Mouse (Mus musculus) intestine, embryonic 14.5 days (tissue): ENCODE results near the gene Mis12. TPM values are rescaled to one million over a fixed set of nuclear protein-coding genes. Genes with fewer than 3 reads are reported as not detected.

Experiments
- ATAC-seq: fragments of 200-750 bp; cut with Nextera tagmentation; replicated peaks from 2 replicates; pipeline ENCODE4 v1.8.0; 2017; ENCODE audit warnings: low read depth, moderate number of reproducible peaks, moderate TSS enrichment, moderate library complexity; ENCODE audit not compliant: low FRiP score, low TSS enrichment
- DNase-seq: peaks from one replicate; pipeline ENCODE4 v3.0.0-alpha.2; 2018; ENCODE audit warnings: low spot score
- H3K27ac ChIP-seq: fragments of 300-500 bp; sonication (generic); 2 replicates; pipeline ENCODE4 v1.5.1; 2014; ENCODE audit warnings: low read depth, mild to moderate bottlenecking, control low read depth
- H3K27me3 ChIP-seq: fragments of 300-500 bp; sonication (generic); replicated peaks from 2 replicates; pipeline ENCODE4 v1.6.1; 2014; ENCODE audit warnings: low read length, control low read depth; ENCODE audit not compliant: control insufficient read depth, insufficient read depth
- H3K36me3 ChIP-seq: fragments of 300-500 bp; sonication (generic); 2 replicates; pipeline ENCODE4 v1.6.1; 2014; ENCODE audit warnings: low read length, control low read depth; ENCODE audit not compliant: control insufficient read depth, insufficient read depth
- H3K4me1 ChIP-seq: fragments of 300-500 bp; sonication (generic); replicated peaks from 2 replicates; pipeline ENCODE4 v1.6.1; 2014; ENCODE audit warnings: low read length, control low read depth, mixed read lengths; ENCODE audit not compliant: control insufficient read depth, insufficient read depth
- H3K4me2 ChIP-seq: fragments of 300-500 bp; sonication (generic); 2 replicates; pipeline ENCODE4 v1.6.1; 2014; ENCODE audit warnings: low read length
- H3K4me3 ChIP-seq: fragments of 300-500 bp; sonication (generic); 2 replicates; pipeline ENCODE4 v1.5.1; 2014; ENCODE audit warnings: low read depth, low read length, control low read depth, mixed read lengths
- H3K9ac ChIP-seq: fragments of 300-500 bp; sonication (generic); 2 replicates; pipeline ENCODE4 v1.6.1; 2014; ENCODE audit warnings: mild to moderate bottlenecking, low read length
- H3K9me3 ChIP-seq: fragments of 300-500 bp; sonication (generic); 2 replicates; pipeline ENCODE4 v1.6.1; 2016; ENCODE audit warnings: low read length, control low read depth; ENCODE audit not compliant: control insufficient read depth
- WGBS: fragments of 180-500 bp; shearing (Covaris S2); extraction: QIAGEN DNeasy Blood & Tissue Kit; methylation state at CpG from one replicate; pipeline ENCODE4 v1.1.7; 2014; 5-methylcytosine and 5-hydroxymethylcytosine counted together
- polyA plus RNA-seq: library from polyadenylated mRNA; unstranded; fragments of >200 nt; fragmentation: Nextera tagmentation; extraction: Ambion mirVana; gene quantifications from 2 replicates; pipeline ENCODE4 v1.2.1, GENCODE M21; 2014

The Mis12 gene
- polyA plus RNA-seq, 1 experiment from 2014 or later, result 28.5 TPM

DNA sequence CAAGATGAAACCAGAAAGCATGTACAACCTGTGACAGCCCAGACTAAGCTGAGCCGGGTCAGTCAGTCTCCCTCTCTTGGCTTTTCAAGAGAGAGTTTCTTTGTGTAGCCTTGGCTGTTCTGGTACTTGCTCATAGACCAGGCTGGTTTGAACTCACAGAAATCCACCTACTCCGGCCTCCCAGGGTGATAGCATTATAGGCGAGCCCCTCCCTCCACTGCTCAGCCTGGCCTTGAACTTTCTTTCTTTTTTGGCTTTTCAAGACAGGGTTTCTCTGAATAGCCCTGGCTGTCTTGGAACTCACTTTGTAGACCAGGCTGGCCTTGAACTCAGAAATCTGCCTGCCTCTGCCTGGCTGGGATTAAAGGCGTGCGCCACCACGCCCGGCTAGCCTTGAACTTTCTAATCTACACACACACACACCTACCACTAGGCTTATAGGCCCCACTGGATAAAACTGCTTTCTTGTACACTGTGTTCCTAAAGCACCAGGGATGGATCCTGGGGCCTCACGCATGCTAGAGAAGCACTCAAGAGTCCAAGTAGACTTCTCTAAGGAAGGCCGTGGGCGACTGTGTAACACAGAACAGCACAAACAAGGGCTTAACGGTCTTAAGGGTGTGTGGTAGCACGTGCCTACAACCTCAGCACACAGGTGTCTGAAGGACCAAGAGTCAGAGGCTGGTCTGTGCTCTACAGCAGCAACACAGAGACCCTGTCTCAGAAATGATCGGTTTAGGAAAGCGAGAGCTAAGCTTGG lies 38.5 kb upstream of the Mis12 start:
- 93% methylated on average over 14 of the region's 14 CpGs for WGBS
- H3K36me3 ChIP-seq, result peaks cover 66% of the 10 kb centered on the region
- no peak overlapping the region for H3K27ac ChIP-seq
- no peaks in the 10 kb centered on the region for H3K9me3 ChIP-seq
- peaks cover 6% of the 10 kb centered on the region for H3K4me1 ChIP-seq
- no peak for ATAC-seq
- H3K4me3 ChIP-seq, result no peak overlapping the region; the same call in 1 of the 2 replicates
- no peak overlapping the region for H3K9ac ChIP-seq
- no peak for DNase-seq
- H3K27me3 ChIP-seq, result no peaks in the 10 kb centered on the region
- H3K4me2 ChIP-seq, result peak overlapping the region; percentile 92; the same call in 1 of the 2 replicates

DNA sequence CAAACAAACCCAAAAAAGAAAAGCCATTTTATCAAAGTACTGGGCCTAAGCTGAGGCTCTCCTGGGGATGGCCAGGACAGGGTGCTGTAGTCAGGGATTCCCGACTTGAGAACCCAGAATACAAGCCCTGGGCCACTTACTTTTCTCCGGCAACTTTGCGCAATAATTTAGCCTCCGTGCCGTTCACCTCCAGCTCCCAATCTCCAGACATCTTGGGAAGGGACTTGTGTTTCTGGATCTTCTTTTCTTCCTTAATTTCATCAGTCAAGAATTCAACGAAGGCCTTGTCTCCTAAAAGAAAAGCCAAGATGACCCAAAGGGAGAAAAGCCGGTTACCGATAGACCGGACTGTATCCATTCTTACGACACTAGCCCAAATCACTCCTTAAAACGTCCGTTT lies 37.4 kb upstream of the Mis12 start:
- no peak for ATAC-seq
- H3K36me3 ChIP-seq, result peaks cover 66% of the 10 kb centered on the region
- peak overlapping the region; percentile 99 for H3K4me3 ChIP-seq
- no peaks in the 10 kb centered on the region for H3K27me3 ChIP-seq
- peak overlapping the region; percentile 93 for H3K9ac ChIP-seq
- H3K9me3 ChIP-seq, result no peaks in the 10 kb centered on the region
- peaks cover 6% of the 10 kb centered on the region for H3K4me1 ChIP-seq
- H3K4me2 ChIP-seq, result peak overlapping the region; percentile 92
- no peak for DNase-seq
- 9% methylated on average over 12 of the region's 12 CpGs for WGBS
- no peak overlapping the region for H3K27ac ChIP-seq

DNA sequence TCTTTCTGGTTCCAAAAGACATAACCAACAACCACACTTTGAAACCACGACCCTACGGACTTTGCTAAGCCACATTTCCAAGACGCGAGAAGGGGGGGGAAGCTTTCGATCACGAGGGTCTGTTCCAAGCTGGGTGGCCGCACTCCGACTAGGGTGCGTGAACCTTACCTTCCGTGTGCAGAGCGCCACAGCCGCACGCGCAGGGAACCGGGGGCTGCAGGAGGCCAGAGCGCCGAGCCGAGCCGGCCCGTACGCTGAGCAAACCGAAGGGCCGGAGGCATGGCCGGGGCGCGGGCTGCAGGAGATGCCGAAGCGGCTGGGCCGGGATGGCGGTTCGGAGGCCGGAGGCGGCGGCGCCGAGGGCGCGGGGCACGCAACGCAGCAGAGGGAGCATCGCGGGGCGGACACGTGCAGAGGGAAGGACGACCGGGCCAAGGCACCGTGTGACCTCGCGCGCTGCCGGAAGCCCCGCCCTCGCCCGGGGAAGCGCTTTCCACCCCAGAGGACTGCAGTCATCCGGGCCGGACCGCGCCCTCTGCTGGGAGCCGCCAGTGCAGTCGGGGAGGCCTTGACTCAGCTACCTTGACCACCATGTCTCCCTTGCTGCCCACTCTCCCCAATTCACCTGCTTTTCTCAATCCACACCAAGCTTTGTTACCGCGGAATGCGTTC lies 36.7 kb upstream of the Mis12 start, which contains the start of gene C1qbp:
TSS of gene C1qbp (minus strand) at position 470 of the 672 bp plus-strand sequence.
- Histone ChIP-seq H3K4me2 (peak within 1 kb of the TSS; percentile 92), H3K9me3 (no peaks in the 10 kb centered on the region), H3K4me1 (peaks cover 6% of the 10 kb centered on the region), H3K9ac (peak within 1 kb of the TSS; percentile 93), H3K27ac (peak within 1 kb of the TSS; percentile 30; the same call in 1 of the 2 replicates), H3K36me3 (peaks cover 65% of the 10 kb centered on the region), H3K4me3 (peak within 1 kb of the TSS; percentile 99), H3K27me3 (no peaks in the 10 kb centered on the region)
- under 1% methylated on average over 63 of the region's 64 CpGs for WGBS
- ATAC-seq, result peak; percentile 94
- DNase-seq, result peak; percentile 97

DNA sequence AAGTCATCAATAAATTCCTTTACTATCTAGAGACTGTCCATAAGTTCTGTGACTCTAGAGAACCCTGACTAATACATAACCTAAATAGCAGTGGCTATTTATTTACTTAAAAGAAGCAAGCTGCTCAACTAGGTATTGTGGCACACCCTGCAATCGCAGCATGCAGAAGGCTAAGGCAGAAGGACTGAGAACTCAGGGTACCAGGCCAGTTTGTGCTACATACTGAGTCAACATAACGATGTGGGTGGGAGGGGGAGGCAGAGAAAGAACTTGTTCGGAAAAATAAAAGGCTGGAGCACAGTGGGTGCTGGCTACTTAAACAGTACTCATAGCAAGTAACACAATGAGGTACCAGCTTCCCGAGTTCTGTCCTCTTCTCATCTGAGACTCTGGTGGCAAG lies 18.2 kb upstream of the Mis12 start:
- Histone ChIP-seq H3K27ac (no peak overlapping the region), H3K4me3 (no peak overlapping the region), H3K36me3 (peaks cover 48% of the 10 kb centered on the region), H3K4me1 (peaks cover 12% of the 10 kb centered on the region), H3K9me3 (no peaks in the 10 kb centered on the region), H3K9ac (no peak overlapping the region), H3K4me2 (no peak overlapping the region), H3K27me3 (no peaks in the 10 kb centered on the region)
- DNase-seq (no peak), ATAC-seq (no peak)
- WGBS, result 93% methylated on average over 4 of the region's 4 CpGs

DNA sequence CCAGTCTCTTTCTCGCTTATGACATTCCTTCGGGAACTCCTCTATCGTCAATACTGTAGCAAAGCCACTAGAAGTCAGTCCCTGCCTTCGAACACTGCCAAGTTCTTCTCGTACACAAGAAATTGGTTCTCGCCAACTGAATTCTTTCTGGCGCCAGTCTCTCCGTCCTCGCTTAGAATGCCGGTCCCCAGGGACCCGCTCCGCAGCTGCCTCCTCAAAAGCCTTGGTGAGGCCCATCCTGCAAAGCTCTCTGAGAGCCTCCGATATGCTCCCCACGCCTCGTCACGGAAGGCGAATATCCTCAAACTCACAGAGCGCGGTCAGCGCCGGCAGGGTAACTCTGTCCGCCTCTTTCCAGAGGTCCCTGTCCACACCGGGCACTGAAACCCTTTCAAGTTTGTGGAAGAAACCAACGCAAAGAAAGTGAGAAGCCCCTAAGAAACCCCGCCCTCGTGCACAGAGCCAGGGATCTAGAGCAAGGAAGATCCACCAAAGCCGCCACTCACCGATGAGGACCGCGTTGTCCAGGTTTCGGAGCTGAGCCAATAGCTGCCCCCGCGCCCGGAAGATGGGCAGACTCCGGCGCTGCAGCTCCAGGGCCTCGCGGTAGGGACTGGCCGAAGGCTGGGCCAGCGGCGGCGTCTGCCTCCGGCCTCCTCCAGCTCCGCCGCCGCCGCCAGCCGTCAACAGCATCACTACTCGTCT lies 15.6 kb upstream of the Mis12 start:
- H3K9me3 ChIP-seq, result no peaks in the 10 kb centered on the region
- H3K4me3 ChIP-seq, result peak overlapping the region; percentile 92
- H3K27ac ChIP-seq, result peak overlapping the region; percentile 59
- under 1% methylated on average over 49 of the region's 49 CpGs for WGBS
- DNase-seq (no peak), ATAC-seq (peak; percentile 84)
- H3K27me3 ChIP-seq, result no peaks in the 10 kb centered on the region
- H3K4me1 ChIP-seq, result peaks cover 12% of the 10 kb centered on the region
- H3K36me3 ChIP-seq, result peaks cover 36% of the 10 kb centered on the region
- peak overlapping the region; percentile 65 for H3K9ac ChIP-seq
- peak overlapping the region; percentile 93 for H3K4me2 ChIP-seq

DNA sequence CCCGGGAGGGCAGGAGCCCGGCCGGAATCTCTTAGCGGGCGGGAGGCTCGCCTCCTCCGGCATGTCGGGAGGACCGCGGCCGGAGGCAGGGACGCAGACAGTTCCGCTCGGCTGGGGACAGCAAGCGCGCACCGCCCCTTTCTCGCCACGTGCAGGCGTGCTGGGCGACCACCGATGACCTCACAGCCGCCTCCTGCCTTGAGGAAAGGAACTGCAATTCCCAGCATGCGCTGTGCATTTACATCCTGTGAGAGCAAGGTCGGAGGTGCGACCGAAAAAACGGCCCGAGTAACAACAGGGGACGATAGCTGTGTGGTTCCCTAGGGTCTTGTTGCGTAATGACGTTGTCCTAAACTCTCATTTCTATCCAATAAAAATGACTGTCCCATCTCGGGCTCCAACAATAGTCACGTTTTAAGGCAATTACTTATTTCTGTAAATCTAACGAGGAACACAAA lies 15.1 kb upstream of the Mis12 start, which contains the start of gene Dhx33:
TSS of gene Dhx33 (minus strand) at position 122 of the 458 bp plus-strand sequence.
- H3K4me2 ChIP-seq, result peak within 1 kb of the TSS; percentile 93
- peak within 1 kb of the TSS; percentile 59 for H3K27ac ChIP-seq
- peaks cover 12% of the 10 kb centered on the region for H3K4me1 ChIP-seq
- DNase-seq (peak; percentile 99), ATAC-seq (peak; percentile 99)
- H3K9ac ChIP-seq, result peak within 1 kb of the TSS; percentile 65
- under 1% methylated on average over 35 of the region's 35 CpGs for WGBS
- H3K4me3 ChIP-seq, result peak within 1 kb of the TSS; percentile 92
- peaks cover 36% of the 10 kb centered on the region for H3K36me3 ChIP-seq
- H3K9me3 ChIP-seq, result no peaks in the 10 kb centered on the region
- no peaks in the 10 kb centered on the region for H3K27me3 ChIP-seq

DNA sequence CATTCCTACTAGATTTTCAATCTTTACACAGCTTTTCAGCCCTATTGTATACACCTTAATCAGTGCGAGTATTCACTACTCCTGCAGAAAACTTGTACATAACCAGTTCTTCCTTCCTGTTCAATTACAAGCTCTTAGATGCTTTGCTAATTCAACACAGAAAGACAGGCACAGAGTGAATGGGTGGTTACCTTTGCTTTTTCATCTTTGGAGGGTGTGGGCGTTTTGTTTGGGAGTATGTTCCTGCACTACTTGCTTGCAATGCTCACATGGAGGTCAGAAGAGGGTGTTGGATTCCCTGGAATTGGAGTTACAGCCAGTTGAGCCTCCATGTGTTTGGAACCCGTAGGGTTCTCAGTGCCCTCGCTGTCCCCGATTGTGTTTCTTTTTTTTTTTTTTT lies 14.4 kb upstream of the Mis12 start:
- Histone ChIP-seq H3K27me3 (no peaks in the 10 kb centered on the region), H3K4me3 (peak overlapping the region; percentile 92), H3K4me1 (peaks cover 12% of the 10 kb centered on the region), H3K9ac (peak overlapping the region; percentile 35), H3K36me3 (peaks cover 36% of the 10 kb centered on the region), H3K4me2 (peak overlapping the region; percentile 58), H3K9me3 (no peaks in the 10 kb centered on the region), H3K27ac (no peak overlapping the region)
- peak; percentile 52 for DNase-seq
- no peak for ATAC-seq
- WGBS, result 61% methylated on average over 5 of the region's 5 CpGs

DNA sequence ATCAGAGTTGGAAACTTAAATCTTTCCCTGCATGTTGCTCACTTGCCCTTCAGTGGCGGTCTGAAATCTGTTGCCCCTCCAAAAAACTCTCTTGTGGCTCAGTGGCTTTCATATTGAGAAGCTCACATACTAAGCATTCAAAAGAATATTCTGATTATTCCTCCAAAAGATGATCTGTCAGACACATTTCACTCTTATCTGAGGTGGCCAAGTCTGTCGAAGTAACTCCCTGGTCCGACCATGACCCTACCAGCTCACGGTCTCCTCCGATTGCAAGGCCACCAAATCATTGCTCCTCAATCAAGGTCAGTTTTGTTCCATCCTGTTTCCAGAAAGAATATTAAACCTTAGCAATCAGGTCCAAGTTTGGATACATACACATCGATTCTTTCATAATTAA lies 12.4 kb upstream of the Mis12 start:
- H3K4me1 ChIP-seq, result peaks cover 12% of the 10 kb centered on the region
- DNase-seq, result no peak
- no peak overlapping the region for H3K4me2 ChIP-seq
- H3K4me3 ChIP-seq, result no peak overlapping the region
- H3K27me3 ChIP-seq, result no peaks in the 10 kb centered on the region
- H3K36me3 ChIP-seq, result peaks cover 44% of the 10 kb centered on the region
- 95% methylated on average over 6 of the region's 6 CpGs for WGBS
- H3K27ac ChIP-seq, result no peak overlapping the region
- no peaks in the 10 kb centered on the region for H3K9me3 ChIP-seq
- no peak for ATAC-seq
- no peak overlapping the region for H3K9ac ChIP-seq
